Mouse (Mus musculus): ENCODE measurements around the gene Cipc. TPM values are rescaled to one million over a fixed set of nuclear protein-coding genes. Genes with fewer than 3 reads are reported as not detected.

Cipc gene
- polyA plus RNA-seq, 1 experiment from 2014 or later, result 37.7 TPM

DNA sequence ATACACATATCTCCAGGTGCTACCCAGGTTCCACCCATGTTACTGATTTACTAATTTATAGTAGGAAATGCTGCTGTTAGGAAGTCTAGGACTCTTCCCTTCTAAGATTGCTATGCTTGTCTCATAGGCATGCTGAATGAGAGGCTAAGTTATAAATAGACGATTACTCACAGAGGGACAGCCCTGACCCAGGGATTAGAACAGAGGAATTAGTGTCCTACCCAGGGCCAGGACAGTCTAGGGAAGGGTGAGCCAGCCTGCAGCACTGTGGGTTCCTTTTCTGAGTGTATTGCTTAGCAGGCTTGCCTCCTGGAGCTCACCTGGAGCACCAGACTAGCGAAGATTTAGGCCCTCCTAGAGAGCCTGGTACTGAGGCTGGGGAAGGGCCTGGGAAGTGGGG is 9.1 kb downstream of the Cipc start:
- Histone ChIP-seq H3K4me1 (no peaks in the 10 kb centered on the region), H3K9me3 (replicated peaks) (no peaks in the 10 kb centered on the region), H3K4me3 (no peak overlapping the region), H3K27ac (no peak overlapping the region), H3K36me3 (peaks cover 87% of the 10 kb centered on the region), H3K27me3 (ENCODE audit: low read depth, poor library complexity, severe bottlenecking) (no peaks in the 10 kb centered on the region)
- 91% methylated on average over 2 of the region's 2 CpGs for WGBS
- no peak for DNase-seq (ENCODE audit: low spot score)

DNA sequence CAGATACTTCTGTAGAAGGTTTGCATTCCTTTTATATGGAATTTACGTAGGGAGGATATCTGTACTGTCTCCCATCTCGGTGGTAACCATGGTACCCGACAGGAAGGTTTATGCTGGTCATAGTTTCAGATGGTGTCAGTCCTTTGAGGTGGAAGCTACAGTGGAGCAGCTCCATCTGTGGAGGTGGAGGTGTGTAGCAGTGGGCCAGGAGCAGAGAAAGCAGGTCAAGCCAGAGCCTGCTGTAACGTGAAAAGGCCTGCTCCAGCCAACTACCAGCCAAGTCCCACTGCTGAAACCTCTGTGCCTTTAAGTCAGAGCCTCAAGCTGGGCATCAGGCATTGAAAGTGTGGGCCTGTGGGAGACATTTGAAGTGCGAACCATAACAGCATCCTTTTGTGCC is 11.7 kb downstream of the Cipc start:
- 91% methylated on average over 5 of the region's 5 CpGs for WGBS
- Histone ChIP-seq H3K27me3 (ENCODE audit: low read depth, poor library complexity, severe bottlenecking) (no peaks in the 10 kb centered on the region), H3K4me3 (no peak overlapping the region), H3K9me3 (replicated peaks) (no peaks in the 10 kb centered on the region), H3K36me3 (peaks cover 99% of the 10 kb centered on the region), H3K27ac (no peak overlapping the region), H3K4me1 (no peaks in the 10 kb centered on the region)
- DNase-seq (ENCODE audit: low spot score), result no peak

GRCm38 (mm10) chr12:86959661-86960060 is 12.8 kb downstream of the Cipc start:
- no peaks in the 10 kb centered on the region for H3K9me3 ChIP-seq (replicated peaks)
- H3K4me3 ChIP-seq, result no peak overlapping the region
- no peaks in the 10 kb centered on the region for H3K27me3 ChIP-seq (ENCODE audit: low read depth, poor library complexity, severe bottlenecking)
- 94% methylated on average over 5 of the region's 5 CpGs for WGBS
- peaks cover 98% of the 10 kb centered on the region for H3K36me3 ChIP-seq
- H3K27ac ChIP-seq, result no peak overlapping the region
- H3K4me1 ChIP-seq, result no peaks in the 10 kb centered on the region
- no peak for DNase-seq (ENCODE audit: low spot score)

DNA sequence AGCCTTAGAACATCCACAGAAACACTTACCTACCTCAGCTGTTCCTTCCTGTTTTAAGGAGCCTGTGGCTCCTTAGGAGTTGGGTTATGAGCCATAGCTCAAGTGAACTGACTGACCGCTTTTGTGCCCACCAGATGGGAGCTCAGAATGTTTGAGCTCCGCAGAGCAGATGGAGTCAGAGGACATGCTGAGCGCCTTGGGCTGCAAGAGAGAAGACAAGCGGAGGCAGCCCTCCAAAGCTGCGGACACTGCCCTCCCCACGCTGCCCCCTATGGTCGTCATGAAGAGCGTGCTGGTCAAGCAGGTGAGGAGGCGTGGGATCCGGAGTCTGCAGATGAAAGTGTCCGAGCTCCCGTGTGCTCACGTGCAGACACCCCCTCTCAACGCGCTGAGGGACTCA is 13.3 kb downstream of the Cipc start:
- no peak overlapping the region for H3K27ac ChIP-seq
- no peaks in the 10 kb centered on the region for H3K27me3 ChIP-seq (ENCODE audit: low read depth, poor library complexity, severe bottlenecking)
- H3K36me3 ChIP-seq, result peaks cover 97% of the 10 kb centered on the region
- no peaks in the 10 kb centered on the region for H3K9me3 ChIP-seq (replicated peaks)
- H3K4me3 ChIP-seq, result no peak overlapping the region
- H3K4me1 ChIP-seq, result no peaks in the 10 kb centered on the region
- WGBS, result 91% methylated on average over 15 of the region's 15 CpGs
- no peak for DNase-seq (ENCODE audit: low spot score)

DNA sequence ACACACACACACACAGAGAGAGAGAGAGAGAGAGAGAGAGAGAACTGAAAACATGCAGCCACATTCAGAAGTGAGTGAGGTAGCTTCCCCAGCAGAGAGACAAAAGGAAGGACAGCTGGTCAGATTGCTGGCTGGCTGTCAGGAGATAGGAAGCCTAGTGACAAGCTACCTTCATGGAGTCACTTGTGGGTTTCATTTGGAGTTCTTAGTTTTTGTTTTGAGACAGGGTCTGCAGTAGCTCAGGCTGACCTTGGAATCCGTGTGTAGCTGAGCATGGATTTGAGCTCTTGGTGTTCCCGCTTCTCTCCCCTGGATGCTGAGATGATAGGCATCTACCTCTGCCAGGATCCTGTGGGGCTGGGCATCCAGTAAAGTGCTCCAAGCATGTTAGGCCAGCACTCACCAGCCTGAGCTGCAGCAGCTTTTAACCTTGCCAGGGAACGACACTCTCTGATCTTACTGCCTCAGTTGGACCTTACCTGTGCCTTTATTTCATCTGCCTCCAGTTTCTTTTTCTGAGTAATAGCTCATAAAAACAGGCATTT is 14.0 kb downstream of the Cipc start:
- H3K4me1 ChIP-seq, result no peaks in the 10 kb centered on the region
- H3K27me3 ChIP-seq (ENCODE audit: low read depth, poor library complexity, severe bottlenecking), result no peaks in the 10 kb centered on the region
- no peaks in the 10 kb centered on the region for H3K9me3 ChIP-seq (replicated peaks)
- 97% methylated on average over 3 of the region's 3 CpGs for WGBS
- H3K4me3 ChIP-seq, result no peak overlapping the region
- H3K36me3 ChIP-seq, result peaks cover 97% of the 10 kb centered on the region
- H3K27ac ChIP-seq, result no peak overlapping the region
- DNase-seq (ENCODE audit: low spot score), result no peak

- H3K36me3 ChIP-seq, result peaks cover 93% of the 10 kb centered on the region
- no peaks in the 10 kb centered on the region for H3K27me3 ChIP-seq (ENCODE audit: low read depth, poor library complexity, severe bottlenecking)
- no peaks in the 10 kb centered on the region for H3K4me1 ChIP-seq
- DNase-seq (ENCODE audit: low spot score), result no peak
- 90% methylated on average over 11 of the region's 11 CpGs for WGBS
- no peaks in the 10 kb centered on the region for H3K9me3 ChIP-seq (replicated peaks)
- no peak overlapping the region for H3K4me3 ChIP-seq
- no peak overlapping the region for H3K27ac ChIP-seq
Measured at GRCm38 (mm10) chr12:86961589-86962344, 14.9 kb downstream of the Cipc start.

DNA sequence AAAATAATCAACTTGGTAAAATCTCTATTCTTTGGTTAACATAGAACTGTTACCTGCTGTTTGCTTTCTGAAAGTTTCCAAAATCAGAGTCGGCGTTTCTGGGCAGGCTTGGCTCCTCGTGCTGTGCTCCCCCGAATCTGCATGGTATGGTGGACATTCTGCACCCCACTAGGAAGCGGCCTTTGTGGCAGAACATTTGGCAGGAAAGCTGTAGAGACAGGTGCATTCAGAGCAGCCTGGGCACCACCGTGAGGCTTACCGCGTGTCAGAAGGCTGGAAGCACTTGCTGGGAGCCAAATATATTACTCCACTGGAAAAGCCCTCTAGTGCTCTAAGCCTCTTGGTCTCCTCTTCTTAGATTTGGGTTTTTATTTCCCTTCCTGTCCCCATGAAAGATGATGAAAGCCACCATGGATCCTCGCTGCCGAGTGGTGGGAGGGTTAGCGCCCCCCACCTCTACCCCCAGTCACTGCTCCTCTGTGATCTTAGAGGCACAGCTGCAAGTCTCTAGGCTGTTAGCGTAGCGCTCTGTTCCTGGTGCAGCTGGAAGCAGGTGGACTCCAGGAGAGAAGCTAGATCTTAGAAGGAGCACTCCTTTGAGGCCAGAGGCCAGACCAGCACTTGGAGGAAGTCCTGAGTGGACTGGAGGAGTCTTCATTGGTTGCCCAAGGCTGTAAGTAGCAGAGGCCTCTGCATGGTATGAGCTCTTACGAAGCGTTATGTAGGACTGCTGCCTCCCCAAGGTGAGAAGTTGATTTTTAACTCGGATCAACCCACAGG is 17.6 kb downstream of the Cipc start:
- H3K27me3 ChIP-seq (ENCODE audit: low read depth, poor library complexity, severe bottlenecking), result no peaks in the 10 kb centered on the region
- H3K27ac ChIP-seq, result no peak overlapping the region
- peaks cover 67% of the 10 kb centered on the region for H3K36me3 ChIP-seq
- no peak for DNase-seq (ENCODE audit: low spot score)
- 90% methylated on average over 16 of the region's 16 CpGs for WGBS
- no peak overlapping the region for H3K4me3 ChIP-seq
- no peaks in the 10 kb centered on the region for H3K9me3 ChIP-seq (replicated peaks)
- H3K4me1 ChIP-seq, result no peaks in the 10 kb centered on the region

- Histone ChIP-seq H3K27me3 (ENCODE audit: low read depth, poor library complexity, severe bottlenecking) (no peaks in the 10 kb centered on the region), H3K9me3 (replicated peaks) (no peaks in the 10 kb centered on the region), H3K27ac (no peak overlapping the region), H3K4me3 (no peak overlapping the region), H3K4me1 (no peaks in the 10 kb centered on the region), H3K36me3 (peaks cover 59% of the 10 kb centered on the region)
- DNase-seq (ENCODE audit: low spot score), result no peak
- 88% methylated on average over 4 of the region's 4 CpGs for WGBS
Measured at GRCm38 (mm10) chr12:86965237-86965799, 18.5 kb downstream of the Cipc start.

- peaks cover 5% of the 10 kb centered on the region; the same call in 1 of the 2 replicates for H3K27me3 ChIP-seq (ENCODE audit: low read depth, poor library complexity, severe bottlenecking)
- H3K9me3 ChIP-seq (replicated peaks), result no peaks in the 10 kb centered on the region
- peaks cover under 1% of the 10 kb centered on the region; the same call in 1 of the 2 replicates for H3K4me1 ChIP-seq
- no peak overlapping the region for H3K27ac ChIP-seq
- peaks cover 25% of the 10 kb centered on the region for H3K36me3 ChIP-seq
- WGBS, result 73% methylated on average over 13 of the region's 13 CpGs
- DNase-seq (ENCODE audit: low spot score), result no peak
- no peak overlapping the region for H3K4me3 ChIP-seq
Measured at GRCm38 (mm10) chr12:86968468-86969219, 21.8 kb downstream of the Cipc start.

DNA sequence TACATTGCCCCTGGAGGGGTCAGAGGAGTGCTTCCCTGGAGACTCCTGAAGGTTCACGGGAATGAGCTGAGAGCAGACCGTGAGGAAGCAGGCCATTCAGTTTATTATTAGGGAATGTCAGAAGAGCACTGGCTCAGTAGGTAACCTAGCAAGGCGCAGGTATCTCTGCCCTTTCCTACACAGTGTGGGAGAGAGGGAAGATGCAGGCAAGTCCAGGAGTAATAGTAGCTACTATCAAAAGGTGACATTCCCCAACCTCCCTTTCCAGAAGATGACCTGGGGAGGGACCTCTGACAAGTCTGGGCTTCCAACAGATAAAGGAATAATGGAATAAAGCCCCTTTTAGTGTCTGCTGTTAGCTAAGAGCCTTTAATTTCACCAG is 22.4 kb downstream of the Cipc start:
- peaks cover 21% of the 10 kb centered on the region for H3K36me3 ChIP-seq
- no peak for DNase-seq (ENCODE audit: low spot score)
- 74% methylated on average over 3 of the region's 3 CpGs for WGBS

DNA sequence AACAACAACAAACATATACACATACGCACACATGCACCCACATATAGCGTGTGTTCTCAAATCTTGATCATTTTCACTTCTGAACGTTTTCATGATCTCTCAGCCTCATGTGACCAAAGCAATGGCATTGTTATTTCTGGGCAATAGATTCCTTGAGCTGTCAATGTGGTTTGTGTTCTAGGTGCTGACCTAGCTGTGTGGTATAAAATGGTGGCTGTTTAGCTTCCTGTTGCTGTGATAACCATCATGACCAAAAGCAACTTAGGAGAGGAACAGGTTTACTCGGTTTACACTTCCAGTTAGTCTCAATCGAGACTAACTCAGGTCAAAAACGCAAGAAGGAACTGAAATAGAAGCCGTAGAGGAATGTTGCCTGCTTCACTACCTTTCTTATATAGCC is 24.2 kb downstream of the Cipc start:
- H3K9me3 ChIP-seq (replicated peaks), result no peaks in the 10 kb centered on the region
- H3K27ac ChIP-seq, result no peak overlapping the region
- H3K36me3 ChIP-seq, result peaks cover 3% of the 10 kb centered on the region; the same call in 1 of the 2 replicates
- DNase-seq (ENCODE audit: low spot score), result no peak
- H3K4me1 ChIP-seq, result peaks cover 18% of the 10 kb centered on the region
- H3K4me3 ChIP-seq, result no peak overlapping the region
- 93% methylated on average over 7 of the region's 7 CpGs for WGBS
- H3K27me3 ChIP-seq (ENCODE audit: low read depth, poor library complexity, severe bottlenecking), result peaks cover 18% of the 10 kb centered on the region

More for the DNA sequence above, 22.4 kb downstream of the Cipc start:
- no peak overlapping the region for H3K4me3 ChIP-seq
- H3K27me3 ChIP-seq (ENCODE audit: low read depth, poor library complexity, severe bottlenecking), result peaks cover 5% of the 10 kb centered on the region; the same call in 1 of the 2 replicates
- H3K27ac ChIP-seq, result no peak overlapping the region
- H3K4me1 ChIP-seq, result peaks cover 6% of the 10 kb centered on the region
- no peaks in the 10 kb centered on the region for H3K9me3 ChIP-seq (replicated peaks)

- Histone ChIP-seq H3K4me1 (peaks cover 18% of the 10 kb centered on the region), H3K36me3 (no peaks in the 10 kb centered on the region), H3K9me3 (replicated peaks) (no peaks in the 10 kb centered on the region), H3K4me3 (no peak overlapping the region), H3K27ac (no peak overlapping the region), H3K27me3 (ENCODE audit: low read depth, poor library complexity, severe bottlenecking) (peaks cover 38% of the 10 kb centered on the region)
- no peak for DNase-seq (ENCODE audit: low spot score)
- 65% methylated on average over 7 of the region's 7 CpGs for WGBS
Measured at GRCm38 (mm10) chr12:86973216-86973615, 26.4 kb downstream of the Cipc start.

All from limb, embryonic 10.5 days (tissue).